Mouse (Mus musculus) kidney, adult 8-10 months (tissue): Measurements from ENCODE around the gene Ttc8.
"Not testable (repeated sequence)": the region's sequence is repeated elsewhere in the genome, so short reads cannot be mapped to it uniquely, and the experiment has no call there.

Experiments used
- DNase-seq, 2 experiments: peaks; one replicate each; pipeline ENCODE4 v3.0.0; 2022

Gene Ttc8

GRCm38 (mm10) chr12:98920194-98920991 lies at the start of gene Ttc8:
TSS of gene Ttc8 (plus strand) at chr12:98920574.
- DNase-seq = peak; percentile 80 to 85

DNA sequence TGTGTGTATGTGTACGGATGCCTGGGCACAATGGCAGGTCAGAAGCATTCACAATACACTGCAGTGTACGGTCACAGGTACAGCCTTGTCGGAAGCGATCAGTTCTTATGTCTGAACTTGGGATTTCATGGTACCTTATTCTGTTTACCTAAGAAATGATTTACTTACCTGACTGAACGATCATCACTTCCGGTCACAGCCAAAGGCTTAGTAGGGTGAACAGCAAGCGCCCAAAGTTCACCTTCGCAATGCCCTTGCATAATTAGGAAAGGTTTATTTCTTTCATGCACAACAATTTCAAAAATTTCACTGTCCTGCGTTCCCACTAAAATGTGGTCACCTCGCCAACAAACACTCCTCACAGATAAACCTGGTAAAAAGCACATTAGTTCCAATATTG lies 47.5 kb upstream of the Ttc8 start:
- peak; percentile 19 to 41 for DNase-seq

- no peak for DNase-seq
Observed at GRCm38 (mm10) chr12:98875216-98875615, 45.2 kb upstream of the Ttc8 start.

DNA sequence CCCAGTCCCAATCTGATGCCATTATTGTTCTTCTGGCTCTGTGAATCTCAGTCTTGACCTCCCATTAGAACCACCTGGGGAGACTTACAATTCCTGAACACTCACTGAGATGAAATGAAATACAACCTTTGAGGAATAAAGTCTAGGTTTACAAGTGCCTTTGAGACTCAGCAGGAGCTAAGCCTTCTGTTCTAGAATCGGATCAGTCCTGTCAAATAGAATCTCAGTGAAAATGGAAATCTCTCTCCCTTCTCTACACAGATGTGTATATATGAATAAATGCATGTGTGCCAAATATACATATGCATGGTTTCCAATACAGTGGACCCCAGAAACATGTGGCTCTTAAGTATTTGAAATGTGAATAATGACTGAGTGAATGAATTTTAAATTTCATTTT lies 41.7 kb upstream of the Ttc8 start:
- DNase-seq = no peak

DNA sequence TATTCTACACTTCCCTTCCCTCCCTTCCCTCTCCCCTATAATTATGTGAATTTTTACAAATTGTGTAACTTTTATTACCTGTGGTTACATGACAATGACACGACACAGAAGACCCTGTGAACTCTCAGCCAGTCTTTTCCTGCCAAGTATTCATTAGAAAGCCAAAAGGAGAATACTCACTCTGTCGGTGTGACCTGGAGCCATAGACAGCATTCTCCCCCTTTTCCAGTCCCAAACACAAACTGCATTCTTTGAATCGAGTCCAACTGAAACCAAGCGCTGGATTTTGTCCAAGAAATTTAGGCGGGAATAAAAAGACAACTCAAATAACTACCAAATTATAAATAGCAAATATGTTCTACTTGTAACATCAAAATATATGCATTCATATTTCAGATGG lies 38.6 kb upstream of the Ttc8 start:
- DNase-seq = no peak

- DNase-seq = no peak
Observed at GRCm38 (mm10) chr12:98884515-98884914, 35.9 kb upstream of the Ttc8 start.

DNA sequence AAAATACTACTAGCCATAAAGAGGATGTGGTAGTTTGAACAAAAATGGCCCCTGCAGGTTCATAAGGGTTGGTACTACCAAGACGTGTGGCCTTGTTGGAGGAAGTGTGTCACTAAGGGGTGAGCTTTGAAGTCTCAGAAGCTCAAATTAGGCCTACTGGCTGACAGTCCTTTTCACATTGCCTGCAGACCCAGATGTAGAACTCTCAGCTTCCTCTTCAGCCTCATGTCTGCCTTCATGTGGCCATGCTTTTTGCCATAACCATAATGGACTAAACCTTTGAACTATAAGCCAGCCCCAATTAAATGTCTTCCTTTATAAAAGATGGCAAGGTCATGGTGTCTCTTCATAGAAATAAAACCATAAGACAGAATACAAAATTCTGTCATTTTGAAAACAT lies 23.6 kb upstream of the Ttc8 start:
- no peak for DNase-seq

DNA sequence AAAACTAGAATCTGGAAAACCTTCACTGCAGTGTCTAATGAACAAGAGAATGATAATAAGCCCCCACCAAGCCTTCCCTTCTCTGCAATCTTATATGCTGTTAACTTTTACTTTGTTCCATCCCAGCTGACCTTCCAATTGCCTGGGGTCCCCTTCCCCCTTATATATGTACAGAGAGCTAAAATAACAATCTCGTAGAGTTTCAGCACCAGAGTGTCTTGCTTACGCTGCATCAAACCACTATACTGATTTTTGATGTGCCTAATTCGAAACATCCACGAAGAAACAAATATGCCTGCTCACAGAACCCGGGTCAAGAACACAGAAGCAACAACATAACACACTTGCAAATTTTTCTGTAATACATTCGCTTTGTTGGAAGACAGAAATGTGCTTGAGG lies 20.7 kb upstream of the Ttc8 start:
- DNase-seq = no peak

GRCm38 (mm10) chr12:98900341-98900880 lies 20.0 kb upstream of the Ttc8 start:
- DNase-seq = no peak

DNA sequence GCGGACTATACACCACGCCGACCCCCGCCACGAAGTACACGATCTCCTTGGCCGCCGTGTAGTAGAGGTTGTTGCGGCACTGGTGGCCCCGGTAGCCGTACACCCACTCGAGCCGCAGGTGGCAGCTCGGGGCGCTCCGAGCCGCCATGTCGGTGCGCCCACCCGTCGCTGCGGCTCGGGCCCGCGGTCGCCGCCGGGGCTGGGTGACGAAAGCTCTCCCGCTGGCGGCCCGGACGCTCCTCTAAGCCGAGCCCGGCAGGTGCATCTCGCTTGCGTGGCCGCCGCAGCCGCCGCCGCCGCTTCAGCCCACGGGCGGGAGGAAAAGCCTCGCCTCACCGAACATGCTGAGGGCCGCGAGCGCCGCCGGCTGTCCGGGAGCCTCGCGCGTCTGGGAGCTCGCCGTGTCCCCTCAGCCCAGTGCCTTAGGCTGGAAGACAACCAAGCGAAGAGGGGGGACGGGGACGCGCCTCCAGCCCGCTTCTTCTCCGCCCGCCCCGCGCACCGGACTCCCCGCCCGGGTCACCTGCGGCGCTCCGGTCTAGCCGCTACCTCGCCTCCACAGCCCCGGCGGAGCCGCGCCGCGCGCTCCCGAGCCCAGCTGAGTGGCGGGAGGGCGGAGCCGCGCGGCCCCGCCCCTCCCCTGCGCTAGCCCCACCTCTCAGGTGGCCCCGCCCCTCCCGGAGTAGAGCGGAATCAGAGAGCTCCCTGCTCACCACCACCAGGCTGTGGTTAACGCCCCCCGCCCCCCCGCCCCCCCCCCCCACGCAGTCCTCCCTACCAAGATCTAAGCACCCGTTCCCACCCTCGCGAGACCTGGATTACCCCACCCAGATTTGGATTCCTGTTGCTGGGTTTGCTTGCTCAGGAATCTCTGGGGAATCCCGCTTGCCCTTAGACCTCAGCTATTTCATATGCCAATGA lies 19.2 kb upstream of the Ttc8 start, which contains the start of gene Eml5:
Gene Eml5 (minus strand): TSS at position 604 of the 921 bp plus-strand sequence.
- DNase-seq = peak; percentile 70 to 71

DNA sequence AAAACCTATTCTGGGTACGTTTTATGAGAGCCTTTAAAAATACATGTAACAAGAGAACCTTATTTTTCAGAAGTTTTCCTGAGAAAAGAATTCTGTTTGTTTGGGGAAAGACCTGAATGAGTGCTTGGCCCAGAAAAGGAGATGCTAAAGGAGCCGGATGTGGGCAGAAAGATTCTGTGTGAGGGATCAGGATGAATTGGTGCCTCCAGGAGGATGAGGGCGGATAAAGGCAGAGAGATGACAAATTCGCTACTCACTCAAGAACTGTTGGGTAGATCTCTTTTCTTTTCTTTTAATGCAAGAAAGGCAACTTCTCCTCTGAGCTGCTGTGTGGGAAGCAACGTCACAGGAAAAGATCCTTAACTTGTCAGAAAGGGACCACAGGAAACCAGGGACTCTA lies 14.9 kb upstream of the Ttc8 start:
- no peak for DNase-seq

GRCm38 (mm10) chr12:98910096-98910495 lies 10.3 kb upstream of the Ttc8 start:
- DNase-seq = no peak

DNA sequence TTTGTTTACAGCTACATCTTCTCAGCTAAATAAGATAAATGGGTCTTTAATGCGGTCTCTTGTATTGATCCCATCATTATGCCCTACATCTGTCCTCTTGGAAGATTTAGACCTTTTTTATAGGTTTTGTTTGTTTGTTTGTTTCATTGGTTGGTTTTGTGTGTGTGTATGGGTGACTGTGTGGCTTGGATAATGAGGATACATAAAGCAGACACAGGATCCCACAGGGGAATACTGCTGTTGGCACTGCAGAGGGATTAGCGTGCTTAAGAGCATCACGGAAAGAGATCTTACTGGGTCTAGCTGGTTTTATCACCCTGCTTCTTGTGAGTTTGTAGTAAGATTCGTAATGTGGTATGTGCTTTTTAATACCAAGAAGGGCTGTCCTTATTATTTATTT lies 10.8 kb downstream of the Ttc8 start:
- no peak for DNase-seq

- no peak for DNase-seq
Observed at GRCm38 (mm10) chr12:98932441-98932840, 12.1 kb downstream of the Ttc8 start.

DNA sequence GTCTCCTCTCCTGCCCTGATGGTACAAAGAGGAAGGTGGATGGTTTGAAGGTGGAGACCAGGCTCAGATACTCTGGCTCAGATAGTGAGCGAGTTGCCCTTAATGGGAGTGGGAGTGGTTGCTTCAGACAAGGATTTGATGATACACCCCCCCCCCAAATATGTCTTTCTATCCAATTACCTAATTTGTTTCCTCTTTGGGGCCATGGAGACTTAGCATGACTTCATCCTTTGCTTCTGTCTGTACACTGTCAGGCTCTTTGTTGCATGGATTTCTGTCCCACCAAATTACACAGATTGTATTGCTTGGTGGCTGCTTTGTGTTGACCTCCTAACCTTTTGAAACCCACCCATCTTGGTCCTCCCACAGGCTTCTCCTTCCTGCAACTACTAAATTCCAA lies 12.5 kb downstream of the Ttc8 start:
- no peak for DNase-seq

GRCm38 (mm10) chr12:98951295-98951694 lies 30.9 kb downstream of the Ttc8 start:
- DNase-seq = not testable (repeated sequence)

GRCm38 (mm10) chr12:98956951-98957350 lies 36.6 kb downstream of the Ttc8 start:
- no peak for DNase-seq

GRCm38 (mm10) chr12:98957455-98957854 lies 37.1 kb downstream of the Ttc8 start:
- DNase-seq = no peak

DNA sequence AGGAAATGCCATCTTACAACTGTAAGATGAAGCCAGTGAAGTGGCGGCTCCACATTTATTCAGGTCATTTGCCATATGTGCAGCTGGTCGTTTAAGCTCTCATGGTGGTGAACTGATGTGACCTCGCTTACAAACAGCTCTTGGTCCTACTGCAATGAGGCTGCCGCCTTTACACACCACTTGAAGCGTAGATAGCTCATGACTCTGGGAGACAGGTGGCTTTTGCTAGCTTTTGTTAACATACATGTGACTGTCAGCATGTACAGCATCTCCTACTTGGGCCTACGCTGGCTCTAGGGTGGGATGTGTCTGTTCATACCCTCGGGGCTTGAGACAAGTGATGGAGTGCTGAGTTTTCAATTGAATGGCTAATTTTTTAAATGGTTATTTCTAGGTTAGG lies 40.6 kb downstream of the Ttc8 start:
- no peak for DNase-seq

DNA sequence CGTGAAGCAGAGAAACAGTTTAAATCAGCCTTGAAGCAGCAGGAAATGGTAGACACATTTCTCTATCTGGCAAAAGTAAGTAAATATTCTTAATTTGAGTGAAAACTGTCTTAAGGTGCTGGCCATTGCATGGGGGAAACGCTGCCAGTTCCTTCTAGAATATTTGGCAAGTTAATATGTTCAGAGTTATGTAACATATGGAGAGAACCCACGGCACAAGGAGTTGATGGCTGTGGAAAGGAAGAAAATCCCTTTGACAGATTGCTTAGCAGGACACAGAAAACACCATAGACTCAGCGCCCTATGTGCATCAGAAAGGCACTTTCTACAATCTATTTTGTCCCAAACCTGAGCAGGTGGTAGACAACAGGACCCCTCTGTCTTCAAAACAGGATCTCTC lies 41.0 kb downstream of the Ttc8 start:
- DNase-seq = no peak

DNA sequence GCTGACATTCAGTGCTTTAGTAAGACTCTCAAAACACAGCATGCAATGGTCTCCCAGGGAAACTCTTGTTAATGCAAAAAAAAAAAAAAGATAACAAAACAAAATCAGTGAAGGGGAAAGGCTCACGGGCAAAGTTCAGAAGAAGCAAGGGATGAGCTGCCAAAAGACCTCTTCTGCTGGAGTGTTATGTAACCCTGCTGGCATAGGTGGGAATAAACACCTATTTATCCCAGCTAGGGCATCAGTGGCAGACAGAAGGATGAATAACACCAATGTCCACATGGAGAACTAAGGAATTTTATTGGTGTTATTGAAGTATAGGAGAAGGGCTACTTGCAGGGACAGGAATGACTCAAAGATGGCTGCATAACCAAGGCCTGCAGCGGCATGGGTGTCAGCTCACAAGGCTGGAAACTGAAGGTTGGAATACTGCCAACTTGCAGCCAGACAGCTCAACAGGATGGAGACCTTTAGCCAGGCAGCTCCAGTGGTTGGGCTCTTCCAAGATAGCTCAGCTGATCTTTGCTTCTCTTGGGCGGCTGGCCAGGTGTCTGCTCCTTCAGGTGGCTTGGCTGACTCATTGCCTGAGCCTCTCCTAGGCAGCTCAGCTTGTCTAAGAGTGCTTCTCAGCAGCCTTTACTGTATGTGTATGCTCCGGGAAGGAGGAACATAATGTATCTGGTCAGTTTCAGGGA lies 45.2 kb downstream of the Ttc8 start:
- DNase-seq = peak; percentile 87

- DNase-seq = no peak
Observed at GRCm38 (mm10) chr12:98972291-98972690, 51.9 kb downstream of the Ttc8 start.

DNA sequence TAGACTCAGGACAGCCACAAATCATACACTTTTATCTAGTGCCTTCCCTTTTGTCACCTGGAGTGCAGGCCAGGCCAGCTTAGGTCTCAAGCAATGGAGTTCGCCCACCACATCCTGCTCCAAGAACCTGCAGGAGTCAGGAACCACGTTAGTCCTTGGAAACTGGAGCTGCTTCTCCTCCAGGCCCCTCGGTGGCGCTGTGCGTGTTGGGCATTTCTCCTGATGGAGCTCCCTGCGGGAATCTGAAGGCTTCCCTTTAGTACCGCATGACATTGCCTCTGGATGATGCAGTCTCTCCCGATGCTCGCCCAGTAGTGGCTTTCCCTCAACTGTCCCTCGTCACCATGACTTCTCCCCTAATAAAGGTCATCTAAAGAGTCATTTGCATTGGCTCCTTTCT lies 53.1 kb downstream of the Ttc8 start:
- no peak for DNase-seq
